Mouse (Mus musculus) limb, embryonic 10.5 days (tissue): ENCODE data around the gene Stxbp5l. TPM values are rescaled to one million over a fixed set of nuclear protein-coding genes. Genes with fewer than 3 reads are reported as not detected.

ENCODE experiments used
- DNase-seq: peaks from one replicate; pipeline ENCODE4 v3.0.0-alpha.2; 2017; ENCODE audit warnings: low spot score
- H3K27ac ChIP-seq: fragments of 300-500 bp; sonication (generic); 2 replicates; pipeline ENCODE4 v1.5.1; 2016; ENCODE audit warnings: mild to moderate bottlenecking
- H3K27me3 ChIP-seq: fragments of 300-500 bp; sonication (generic); 2 replicates; pipeline ENCODE4 v1.6.1; 2016; ENCODE audit warnings: low read depth, mild to moderate bottlenecking; ENCODE audit not compliant: poor library complexity, severe bottlenecking
- H3K36me3 ChIP-seq: fragments of 300-500 bp; sonication (generic); 2 replicates; pipeline ENCODE4 v1.6.1; 2016; ENCODE audit warnings: mild to moderate bottlenecking, moderate library complexity
- H3K4me1 ChIP-seq: fragments of 300-500 bp; sonication (generic); 2 replicates; pipeline ENCODE4 v1.6.1; 2016
- H3K4me3 ChIP-seq: fragments of 300-500 bp; sonication (generic); 2 replicates; pipeline ENCODE4 v1.5.1; 2016; ENCODE audit warnings: mild to moderate bottlenecking, moderate library complexity
- H3K9me3 ChIP-seq: fragments of 300-500 bp; sonication (generic); replicated peaks from 2 replicates; pipeline ENCODE4 v1.6.1; 2016; ENCODE audit warnings: mild to moderate bottlenecking
- WGBS: fragments of 180-500 bp; shearing (Covaris S2); methylation state at CpG from one replicate; pipeline ENCODE4 v1.1.7; 2016; 5-methylcytosine and 5-hydroxymethylcytosine counted together
- polyA plus RNA-seq: library from polyadenylated mRNA; unstranded; fragments of >200 nt; fragmentation: Nextera tagmentation; extraction: Ambion mirVana; gene quantifications from 2 replicates; pipeline ENCODE4 v1.2.1, GENCODE M21; 2016

Stxbp5l gene
- 0.05 and 0.29 TPM in 2 replicates for polyA plus RNA-seq

DNA sequence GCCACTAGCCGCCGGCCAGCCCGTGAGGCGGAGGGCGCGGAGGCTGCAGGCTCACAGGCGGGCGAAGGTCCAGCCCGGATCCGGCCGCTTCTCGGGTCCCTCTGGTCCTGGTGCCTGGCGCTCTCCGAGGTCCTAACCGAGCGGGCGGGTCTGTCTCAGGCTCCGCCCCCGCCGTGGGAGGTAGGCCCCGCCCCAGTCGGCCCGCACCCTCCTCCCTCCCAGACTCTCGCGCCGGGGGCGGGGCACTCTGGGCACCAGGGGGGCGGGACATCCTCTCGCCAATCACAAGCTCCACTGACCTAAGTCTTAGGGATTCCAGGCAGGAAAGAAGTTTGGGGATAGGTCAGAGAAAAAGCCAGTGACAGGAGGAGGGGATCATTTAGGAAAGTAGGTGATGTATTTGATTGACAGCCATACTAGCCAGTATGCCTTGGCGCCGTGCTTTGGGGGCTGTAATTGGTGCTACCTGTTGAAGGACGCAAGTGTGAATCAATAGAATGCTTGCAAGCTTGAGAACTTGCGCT lies at the start of gene Stxbp5l:
TSS of gene Stxbp5l (minus strand) at position 142 of the 524 bp plus-strand sequence.
- Histone ChIP-seq H3K36me3 (no peaks in the 10 kb centered on the region), H3K9me3 (no peaks in the 10 kb centered on the region), H3K4me3 (peak within 1 kb of the TSS; percentile 61), H3K4me1 (peaks cover 13% of the 10 kb centered on the region), H3K27me3 (peaks cover 35% of the 10 kb centered on the region), H3K27ac (no peak within 1 kb of the TSS)
- peak; percentile 95 for DNase-seq
- under 1% methylated on average over 33 of the region's 33 CpGs for WGBS

GRCm38 (mm10) chr16:37433418-37434204 lies 48.8 kb upstream of the Stxbp5l start:
- Histone ChIP-seq H3K27ac (no peak overlapping the region), H3K4me1 (no peaks in the 10 kb centered on the region), H3K36me3 (no peaks in the 10 kb centered on the region), H3K27me3 (no peaks in the 10 kb centered on the region), H3K4me3 (no peak overlapping the region), H3K9me3 (no peaks in the 10 kb centered on the region)
- no peak for DNase-seq
- 76% methylated on average over 5 of the region's 5 CpGs for WGBS

- no peaks in the 10 kb centered on the region for H3K9me3 ChIP-seq
- 78% methylated on average over 1 of the region's 1 CpGs for WGBS
- no peaks in the 10 kb centered on the region for H3K4me1 ChIP-seq
- H3K27me3 ChIP-seq, result no peaks in the 10 kb centered on the region
- no peak overlapping the region for H3K4me3 ChIP-seq
- DNase-seq, result no peak
- no peak overlapping the region for H3K27ac ChIP-seq
- H3K36me3 ChIP-seq, result no peaks in the 10 kb centered on the region
Observed at GRCm38 (mm10) chr16:37425434-37425833, 40.7 kb upstream of the Stxbp5l start.

DNA sequence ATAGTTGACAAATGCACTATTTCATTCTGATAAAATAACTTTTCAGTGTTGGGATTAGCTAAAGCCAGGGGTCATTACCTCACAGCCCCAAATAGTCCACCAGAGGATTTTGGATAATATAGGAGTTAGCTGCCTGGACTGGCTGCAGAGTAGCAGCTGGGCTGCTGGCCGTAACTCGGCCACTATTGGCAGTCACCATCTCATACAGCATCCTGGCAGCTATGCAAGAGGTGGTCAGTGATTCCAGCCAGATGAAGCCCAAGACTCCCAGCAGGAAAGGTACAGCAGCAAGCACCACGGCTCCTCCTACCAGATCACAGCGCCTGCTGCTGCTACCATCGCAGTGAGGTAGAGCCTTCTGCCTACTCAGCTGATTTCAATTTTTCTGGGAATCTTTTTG lies 38.1 kb upstream of the Stxbp5l start:
- WGBS, result 77% methylated on average over 5 of the region's 5 CpGs
- H3K9me3 ChIP-seq, result no peaks in the 10 kb centered on the region

GRCm38 (mm10) chr16:37421851-37422250 lies 37.1 kb upstream of the Stxbp5l start:
- Histone ChIP-seq H3K4me1 (no peaks in the 10 kb centered on the region), H3K27ac (no peak overlapping the region), H3K9me3 (no peaks in the 10 kb centered on the region), H3K4me3 (no peak overlapping the region), H3K27me3 (no peaks in the 10 kb centered on the region), H3K36me3 (no peaks in the 10 kb centered on the region)
- DNase-seq, result no peak
- WGBS, result 94% methylated on average over 3 of the region's 3 CpGs

More for the DNA sequence above, 38.1 kb upstream of the Stxbp5l start:
- Histone ChIP-seq H3K36me3 (no peaks in the 10 kb centered on the region), H3K27me3 (no peaks in the 10 kb centered on the region), H3K4me3 (no peak overlapping the region), H3K4me1 (no peaks in the 10 kb centered on the region), H3K27ac (no peak overlapping the region)
- DNase-seq, result no peak

DNA sequence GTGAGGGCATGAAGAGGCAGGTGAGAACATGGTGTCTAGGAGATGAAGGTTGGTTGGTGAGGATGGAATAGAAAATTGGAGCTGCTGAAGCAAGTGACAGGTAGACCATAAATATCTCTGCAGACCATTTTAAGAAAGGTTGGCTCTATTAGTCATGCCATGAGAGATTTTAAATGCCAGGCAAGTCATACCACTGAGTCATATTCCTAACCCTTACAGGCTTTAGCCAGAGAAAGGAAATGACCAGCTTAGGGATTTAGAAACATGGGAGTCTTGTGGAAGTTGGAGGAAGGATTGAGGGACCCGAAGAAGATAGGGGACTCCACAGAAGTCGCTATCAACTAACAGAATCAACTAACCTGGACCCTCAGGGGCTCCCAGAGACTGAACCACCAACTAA lies 35.8 kb upstream of the Stxbp5l start:
- no peaks in the 10 kb centered on the region for H3K4me1 ChIP-seq
- no peak overlapping the region for H3K4me3 ChIP-seq
- WGBS, result 86% methylated on average over 2 of the region's 2 CpGs
- no peak for DNase-seq
- H3K27me3 ChIP-seq, result no peaks in the 10 kb centered on the region
- H3K27ac ChIP-seq, result no peak overlapping the region
- H3K9me3 ChIP-seq, result no peaks in the 10 kb centered on the region
- no peaks in the 10 kb centered on the region for H3K36me3 ChIP-seq

DNA sequence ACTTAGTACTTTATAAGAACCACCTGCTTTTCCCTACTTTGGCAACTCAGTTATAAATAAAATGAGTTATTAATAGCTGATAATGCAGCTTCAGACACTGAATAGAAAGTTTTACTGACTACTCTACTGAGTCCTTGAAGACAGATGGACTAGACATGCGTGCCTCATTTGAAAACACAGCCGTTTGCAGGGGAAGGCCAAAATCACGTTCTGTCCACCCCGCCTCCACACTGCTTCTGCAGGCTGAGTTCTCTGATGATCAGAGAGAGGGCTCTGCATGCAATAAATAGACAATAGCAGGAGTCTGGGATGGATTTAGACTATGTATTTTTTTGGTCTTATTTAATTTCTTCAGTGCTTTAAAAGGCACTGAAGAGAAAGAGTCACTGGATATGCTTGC lies 20.8 kb upstream of the Stxbp5l start:
- Histone ChIP-seq H3K4me1 (no peaks in the 10 kb centered on the region), H3K4me3 (no peak overlapping the region), H3K9me3 (no peaks in the 10 kb centered on the region), H3K27me3 (no peaks in the 10 kb centered on the region), H3K27ac (no peak overlapping the region), H3K36me3 (no peaks in the 10 kb centered on the region)
- DNase-seq, result no peak
- 86% methylated on average over 4 of the region's 4 CpGs for WGBS

DNA sequence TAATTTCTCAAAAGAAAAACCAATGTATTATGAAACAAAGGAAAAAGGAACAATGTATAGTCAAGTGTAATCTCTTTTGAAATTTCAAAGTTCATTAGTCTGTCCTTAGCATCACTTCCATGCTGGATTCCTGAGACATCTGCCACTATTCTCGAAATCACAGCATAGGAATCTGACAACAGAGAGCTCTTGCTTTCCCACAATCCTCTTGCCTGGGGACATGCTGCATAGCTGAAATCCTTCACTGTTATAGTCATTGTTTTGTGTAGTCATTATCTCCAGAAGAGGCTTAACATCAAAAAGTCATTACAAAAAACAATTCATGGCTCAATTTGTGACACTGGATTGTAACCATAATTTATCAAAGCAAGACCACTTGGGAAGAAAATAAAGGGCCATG lies 20.2 kb upstream of the Stxbp5l start:
- no peak for DNase-seq
- H3K9me3 ChIP-seq, result no peaks in the 10 kb centered on the region
- WGBS, result 84% methylated on average over 1 of the region's 1 CpGs
- H3K4me3 ChIP-seq, result no peak overlapping the region
- no peak overlapping the region for H3K27ac ChIP-seq
- H3K36me3 ChIP-seq, result no peaks in the 10 kb centered on the region
- H3K4me1 ChIP-seq, result no peaks in the 10 kb centered on the region
- no peaks in the 10 kb centered on the region for H3K27me3 ChIP-seq

- Histone ChIP-seq H3K36me3 (no peaks in the 10 kb centered on the region), H3K9me3 (no peaks in the 10 kb centered on the region), H3K4me3 (no peak overlapping the region), H3K4me1 (no peaks in the 10 kb centered on the region), H3K27me3 (peaks cover 12% of the 10 kb centered on the region; the same call in 1 of the 2 replicates), H3K27ac (no peak overlapping the region)
- no peak for DNase-seq
Observed at GRCm38 (mm10) chr16:37389964-37390363, 5.2 kb upstream of the Stxbp5l start.

- H3K36me3 ChIP-seq, result no peaks in the 10 kb centered on the region
- 89% methylated on average over 4 of the region's 4 CpGs for WGBS
- peaks cover 6% of the 10 kb centered on the region for H3K4me1 ChIP-seq
- no peak overlapping the region for H3K4me3 ChIP-seq
- H3K27ac ChIP-seq, result no peak overlapping the region
- no peaks in the 10 kb centered on the region for H3K9me3 ChIP-seq
- DNase-seq, result no peak
- H3K27me3 ChIP-seq, result peaks cover 18% of the 10 kb centered on the region
Observed at GRCm38 (mm10) chr16:37389201-37389905, 4.6 kb upstream of the Stxbp5l start.

- under 1% methylated on average over 28 of the region's 30 CpGs for WGBS
- peak overlapping the region; percentile 61 for H3K4me3 ChIP-seq
- peaks cover 35% of the 10 kb centered on the region for H3K27me3 ChIP-seq
- H3K9me3 ChIP-seq, result no peaks in the 10 kb centered on the region
- H3K4me1 ChIP-seq, result peaks cover 13% of the 10 kb centered on the region
- H3K36me3 ChIP-seq, result no peaks in the 10 kb centered on the region
- DNase-seq, result no peak
- H3K27ac ChIP-seq, result no peak overlapping the region
Observed at GRCm38 (mm10) chr16:37384369-37384768, 393 bp downstream of the Stxbp5l start.

DNA sequence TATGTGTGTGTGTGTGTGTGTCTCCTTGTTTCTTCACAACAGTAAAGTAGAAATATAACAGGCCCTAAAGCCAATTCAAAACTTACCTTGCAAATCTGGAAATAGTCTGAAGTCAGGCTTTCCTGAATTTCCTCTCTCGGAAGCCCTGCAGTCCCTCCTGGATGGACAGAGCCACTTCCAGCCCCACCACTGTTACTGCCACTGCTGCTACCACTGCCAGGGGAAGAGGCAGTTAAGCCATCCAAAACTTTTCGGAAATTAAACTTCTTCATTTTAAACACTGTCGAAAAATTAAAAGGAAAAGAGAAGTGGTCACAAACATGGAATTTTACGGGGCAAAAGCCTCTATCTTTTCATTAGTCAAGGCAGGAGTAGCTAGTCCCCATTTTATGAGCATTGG lies 1.3 kb downstream of the Stxbp5l start:
- H3K9me3 ChIP-seq, result no peaks in the 10 kb centered on the region
- H3K36me3 ChIP-seq, result no peaks in the 10 kb centered on the region
- WGBS, result 53% methylated on average over 4 of the region's 4 CpGs
- peaks cover 13% of the 10 kb centered on the region for H3K4me1 ChIP-seq
- peaks cover 35% of the 10 kb centered on the region for H3K27me3 ChIP-seq
- H3K27ac ChIP-seq, result no peak overlapping the region
- H3K4me3 ChIP-seq, result no peak overlapping the region
- no peak for DNase-seq

GRCm38 (mm10) chr16:37372716-37373115 lies 12.0 kb downstream of the Stxbp5l start:
- H3K4me1 ChIP-seq, result no peaks in the 10 kb centered on the region
- H3K9me3 ChIP-seq, result no peaks in the 10 kb centered on the region
- H3K36me3 ChIP-seq, result no peaks in the 10 kb centered on the region
- H3K4me3 ChIP-seq, result no peak overlapping the region
- no peak overlapping the region for H3K27ac ChIP-seq
- H3K27me3 ChIP-seq, result no peaks in the 10 kb centered on the region
- DNase-seq, result no peak
- WGBS, result 92% methylated on average over 1 of the region's 1 CpGs
